Comparison of ENCODE assay signal across 14 mouse cellular contexts in genomic region chr5:117042661-117043060, GRCm38 (mm10).
"Had no signal": no experiment of that assay in that cellular context is flagged by ENCODE, and none has a peak within 500 bp of the region (broad histone marks: within the 10 kb centered on the region; RNA-seq: fewer than 3 reads in every experiment).

No protein-coding gene starts in this region.

- H3K9ac ChIP-seq: lung, embryonic 14.5 days; midbrain, embryonic 12.5 days; neural tube, embryonic 13.5 days had no signal

- H3K4me3 ChIP-seq: midbrain, embryonic 10.5 days; midbrain, embryonic 12.5 days; neural tube, embryonic 13.5 days had no signal

- H3K4me2 ChIP-seq: lung, embryonic 14.5 days; midbrain, embryonic 12.5 days; neural tube, embryonic 13.5 days had no signal

- H3K27ac ChIP-seq: midbrain, embryonic 10.5 days; midbrain, embryonic 12.5 days; neural tube, embryonic 13.5 days had no signal

- H3K9me3 ChIP-seq: midbrain, embryonic 10.5 days; midbrain, embryonic 12.5 days; neural tube, embryonic 13.5 days had no signal

- H3K36me3 ChIP-seq: midbrain, embryonic 10.5 days; midbrain, embryonic 12.5 days; neural tube, embryonic 13.5 days had no signal

- H3K27me3 ChIP-seq: midbrain, embryonic 12.5 days; neural tube, embryonic 13.5 days had no signal

- DNase-seq: lung, adult 18-20 months; lung, embryonic 14.5 days; lung, postnatal 10 days; lung, postnatal 4 days; midbrain, embryonic 14.5 days; right cerebral cortex, postnatal 14 days; right cerebral cortex, postnatal 4 days; spleen, adult 18-20 months; thymus, adult 18-20 months; thymus, postnatal 14 days; thymus, postnatal 36 days had no signal

- H3K4me1 ChIP-seq: midbrain, embryonic 10.5 days; midbrain, embryonic 12.5 days; neural tube, embryonic 13.5 days had no signal
